Mouse (Mus musculus) kidney, adult 11 months (tissue): ENCODE results near the gene Sdc1.
A peak's percentile ranks its signal among the peaks of the same experiment; 100 is the strongest.

Experiments
- DNase-seq: peaks from one replicate; pipeline ENCODE4 v3.0.0; 2022

Gene Sdc1

GRCm38 (mm10) chr12:8770946-8771843, at the start of gene Sdc1:
Sdc1 (plus strand) TSS chr12:8771323.
- peak; percentile 69 for DNase-seq

DNA sequence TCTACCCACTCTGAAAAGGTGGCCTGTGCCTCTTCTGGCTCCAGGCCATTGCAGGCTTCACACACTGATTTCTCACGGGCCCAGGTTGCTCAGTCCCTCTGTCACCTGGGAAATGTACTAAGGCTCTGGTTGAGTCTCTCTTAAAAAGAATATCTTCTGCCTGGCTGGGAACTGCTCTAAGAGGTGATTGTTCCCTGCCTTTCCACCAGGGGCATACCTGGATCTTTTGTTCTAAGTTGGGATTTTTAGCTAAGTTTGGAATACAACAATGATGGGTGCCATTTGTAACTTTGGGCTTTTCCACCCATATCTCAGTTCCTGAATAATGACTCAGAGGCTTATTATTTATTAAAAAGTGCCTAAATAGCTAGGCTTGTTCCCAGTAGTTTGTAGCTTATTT, 44.2 kb upstream of the Sdc1 start:
- no peak for DNase-seq

GRCm38 (mm10) chr12:8728739-8729138, 42.4 kb upstream of the Sdc1 start:
- DNase-seq, result peak; percentile 23

GRCm38 (mm10) chr12:8753654-8754053, 17.5 kb upstream of the Sdc1 start:
- no peak for DNase-seq

- DNase-seq, result no peak
Observed at GRCm38 (mm10) chr12:8754116-8754515, 17.0 kb upstream of the Sdc1 start.

- DNase-seq, result no peak
Observed at GRCm38 (mm10) chr12:8758029-8758428, 13.1 kb upstream of the Sdc1 start.

DNA sequence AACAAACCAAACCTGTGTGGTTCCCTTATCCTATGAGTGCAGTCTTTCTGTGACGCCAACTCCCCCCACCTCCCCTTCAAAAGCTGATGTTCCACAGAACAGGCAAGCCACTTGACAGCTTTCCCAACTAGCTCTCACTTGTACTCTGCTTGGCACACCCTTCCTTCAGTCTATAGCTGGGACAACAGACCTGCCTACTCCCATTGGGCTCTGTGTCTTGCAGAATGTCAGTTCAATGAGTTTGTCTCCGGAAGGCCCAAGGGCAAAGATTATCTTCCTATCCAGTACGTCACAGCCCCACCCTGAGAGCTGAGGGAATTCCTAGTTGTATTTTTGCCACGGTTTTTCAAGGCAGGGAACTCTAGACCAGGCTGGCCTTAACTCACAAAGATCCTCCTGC, 12.0 kb upstream of the Sdc1 start:
- no peak for DNase-seq

GRCm38 (mm10) chr12:8759779-8760178, 11.3 kb upstream of the Sdc1 start:
- DNase-seq, result no peak

GRCm38 (mm10) chr12:8760561-8760960, 10.6 kb upstream of the Sdc1 start:
- no peak for DNase-seq

- no peak for DNase-seq
Observed at GRCm38 (mm10) chr12:8761058-8761457, 10.1 kb upstream of the Sdc1 start.

DNA sequence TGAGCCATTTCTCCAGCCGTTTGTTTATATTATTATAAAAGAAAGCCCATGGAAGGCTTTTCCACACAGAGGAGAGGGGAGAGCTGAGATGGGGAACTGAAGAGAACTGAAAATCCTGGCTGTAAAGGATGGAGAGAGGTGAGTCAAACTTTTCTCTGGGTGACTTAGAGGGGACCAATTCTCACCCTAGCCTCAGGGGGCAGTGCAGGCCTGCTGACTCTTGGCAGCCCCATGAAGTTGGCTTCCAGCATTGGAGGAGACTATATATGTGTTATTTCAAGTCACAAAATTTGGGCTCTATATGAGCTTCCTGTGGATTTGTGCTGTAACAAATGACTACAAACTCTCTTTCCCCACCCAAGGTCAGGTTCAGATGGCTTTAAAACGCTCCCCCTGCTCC, 8.5 kb upstream of the Sdc1 start:
- DNase-seq, result no peak

GRCm38 (mm10) chr12:8764221-8764930, 6.7 kb upstream of the Sdc1 start:
- DNase-seq, result peak; percentile 48

- DNase-seq, result no peak
Observed at GRCm38 (mm10) chr12:8771844-8772380, 789 bp downstream of the Sdc1 start.

- peak; percentile 22 for DNase-seq
Observed at GRCm38 (mm10) chr12:8772451-8773143, 1.5 kb downstream of the Sdc1 start.

GRCm38 (mm10) chr12:8773336-8773735, 2.2 kb downstream of the Sdc1 start:
- DNase-seq, result no peak

DNA sequence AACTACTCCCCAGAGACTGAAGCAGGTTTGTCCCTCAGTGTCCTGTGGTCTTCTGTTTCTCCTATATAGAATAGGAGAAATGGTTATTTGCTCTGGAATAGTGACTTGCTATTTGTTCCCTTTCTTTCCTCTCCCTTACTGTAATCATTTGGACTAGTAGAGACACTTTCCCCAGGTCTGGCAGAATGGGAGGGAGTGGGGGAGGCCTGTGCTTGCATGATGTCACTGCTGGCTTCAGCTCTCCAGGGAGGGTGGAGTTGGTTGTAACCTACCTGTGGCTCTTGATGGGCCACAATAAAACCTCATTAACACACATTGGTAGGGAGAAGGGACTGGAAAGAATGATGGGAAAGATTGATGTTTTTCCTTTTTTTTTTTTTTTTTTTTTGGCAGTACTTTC, 3.1 kb downstream of the Sdc1 start:
- DNase-seq, result no peak

DNA sequence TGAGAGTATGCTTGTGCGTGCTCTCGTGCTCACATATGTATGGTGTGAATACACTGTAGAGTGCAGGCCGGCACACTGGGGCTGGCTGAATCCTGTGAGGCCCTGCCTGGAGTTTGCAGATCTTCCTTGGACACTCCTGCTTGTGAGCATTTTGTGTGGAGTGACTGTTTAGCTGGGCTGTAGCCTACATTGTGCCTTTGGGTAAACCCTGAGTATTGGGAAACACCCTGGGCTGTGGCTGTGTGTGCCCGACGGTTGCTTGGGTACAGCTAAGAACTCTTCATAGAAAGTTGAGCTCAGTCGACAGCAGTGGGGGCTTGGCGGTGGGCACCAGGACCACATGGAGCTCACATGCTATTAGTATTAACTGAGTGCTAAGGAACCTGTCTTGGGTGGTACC, 5.1 kb downstream of the Sdc1 start:
- DNase-seq, result no peak

GRCm38 (mm10) chr12:8776741-8777140, 5.6 kb downstream of the Sdc1 start:
- no peak for DNase-seq

DNA sequence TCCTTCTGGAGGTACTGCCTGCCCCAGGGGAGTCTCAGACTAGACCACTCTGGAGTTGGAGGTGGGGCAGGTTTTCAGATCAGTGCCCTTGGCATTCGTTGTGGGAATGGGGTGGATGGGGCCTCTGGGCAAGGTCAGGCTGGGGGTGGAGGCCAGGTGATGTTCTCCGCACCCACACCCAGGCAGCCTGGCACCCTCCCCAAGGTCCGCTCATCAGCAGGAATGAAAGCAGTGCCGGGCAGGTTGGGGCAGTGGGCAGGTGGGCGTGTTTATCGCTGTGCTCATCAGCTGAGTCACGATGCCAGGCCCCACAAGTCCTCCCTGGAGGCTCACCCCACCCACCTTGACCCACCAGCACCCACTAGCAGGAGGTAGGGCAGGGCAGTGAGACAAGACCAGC, 7.0 kb downstream of the Sdc1 start:
- no peak for DNase-seq

- no peak for DNase-seq
Observed at GRCm38 (mm10) chr12:8779851-8780250, 8.7 kb downstream of the Sdc1 start.

- no peak for DNase-seq
Observed at GRCm38 (mm10) chr12:8781121-8781520, 10.0 kb downstream of the Sdc1 start.

DNA sequence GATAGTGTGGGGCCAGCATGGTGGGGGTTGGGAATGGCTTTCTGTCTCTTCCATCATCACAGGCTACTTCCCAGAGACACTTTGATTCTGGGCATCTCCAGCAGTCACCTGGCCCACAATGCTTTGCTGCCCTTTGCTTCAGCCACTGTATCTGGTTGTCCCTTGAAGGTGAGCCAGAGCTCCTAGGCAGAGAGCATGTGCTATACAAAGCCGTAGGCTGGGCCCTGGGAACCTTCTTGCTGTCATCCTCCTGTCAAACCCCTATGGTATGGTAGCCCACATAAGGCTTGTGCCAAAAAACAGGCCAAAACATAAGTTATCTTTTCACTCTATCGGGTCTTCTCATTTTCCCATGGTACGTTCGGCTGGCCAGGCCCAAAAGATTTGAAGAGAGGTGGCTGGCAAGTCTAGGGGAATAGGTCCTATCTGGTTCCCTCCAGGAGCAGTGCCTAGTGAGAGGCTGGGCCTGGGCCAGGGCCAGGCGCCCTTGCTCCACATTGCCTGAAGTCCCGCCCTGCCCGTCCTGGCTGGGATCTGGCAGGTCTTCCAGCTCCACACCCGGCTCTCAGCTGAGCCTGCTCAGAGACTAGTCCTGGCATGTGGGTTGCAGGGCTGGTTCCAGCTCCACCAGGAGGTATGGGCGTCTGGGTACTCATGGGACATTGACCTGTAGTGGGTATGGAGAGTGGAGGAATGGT, 10.7 kb downstream of the Sdc1 start:
- DNase-seq, result peak; percentile 74

DNA sequence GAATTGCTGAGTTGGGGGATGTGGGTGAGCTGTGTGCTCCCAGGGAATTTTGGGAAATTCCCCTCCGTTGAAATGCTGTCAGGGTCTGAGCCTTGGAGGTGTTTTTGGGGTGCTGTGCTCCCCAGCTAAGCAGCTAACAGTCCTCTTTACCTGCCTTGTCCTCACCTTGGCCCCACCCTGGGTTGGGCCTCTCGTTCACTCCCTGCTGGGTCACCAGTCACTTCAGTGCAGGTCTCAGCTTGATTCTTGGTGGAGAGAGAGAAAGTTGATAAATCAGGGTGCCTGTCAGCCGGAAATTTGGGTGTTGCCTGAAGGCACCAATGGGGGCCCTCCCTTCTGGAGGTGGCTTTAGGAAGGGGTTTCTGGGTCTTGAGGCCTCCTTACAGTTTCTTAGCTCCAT, 11.4 kb downstream of the Sdc1 start:
- no peak for DNase-seq
